Mouse (Mus musculus) skeletal muscle tissue, adult 2 months (tissue): Measurements from ENCODE around the gene Mrpl51.
A peak's percentile ranks its signal among the peaks of the same experiment; 100 is the strongest.

ENCODE experiments used
- DNase-seq: peaks from one replicate; pipeline ENCODE4 v3.0.0-alpha.2; 2012; ENCODE audit warnings: low read depth, low spot score

The Mrpl51 gene

DNA sequence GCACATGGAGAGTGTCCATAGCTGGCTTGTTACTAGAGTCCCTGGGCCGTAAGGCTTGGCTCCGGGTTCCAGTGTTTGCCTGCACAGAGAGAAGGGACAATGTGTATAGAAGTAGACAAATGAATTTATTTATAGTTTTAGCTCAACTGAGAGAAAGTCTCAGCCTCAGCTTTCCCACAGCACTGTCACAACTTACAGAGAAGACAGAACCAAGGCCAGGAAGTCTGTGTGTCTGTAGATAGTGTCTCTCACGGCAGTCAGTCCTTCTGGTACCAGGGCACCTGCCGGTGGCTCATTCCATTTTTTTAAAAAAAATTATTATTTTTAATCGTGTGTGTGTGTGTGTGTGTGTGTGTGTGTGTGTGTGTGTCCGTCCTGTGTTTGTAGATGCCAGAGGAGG is 40.9 kb downstream of the Mrpl51 start:
- DNase-seq: no peak

DNA sequence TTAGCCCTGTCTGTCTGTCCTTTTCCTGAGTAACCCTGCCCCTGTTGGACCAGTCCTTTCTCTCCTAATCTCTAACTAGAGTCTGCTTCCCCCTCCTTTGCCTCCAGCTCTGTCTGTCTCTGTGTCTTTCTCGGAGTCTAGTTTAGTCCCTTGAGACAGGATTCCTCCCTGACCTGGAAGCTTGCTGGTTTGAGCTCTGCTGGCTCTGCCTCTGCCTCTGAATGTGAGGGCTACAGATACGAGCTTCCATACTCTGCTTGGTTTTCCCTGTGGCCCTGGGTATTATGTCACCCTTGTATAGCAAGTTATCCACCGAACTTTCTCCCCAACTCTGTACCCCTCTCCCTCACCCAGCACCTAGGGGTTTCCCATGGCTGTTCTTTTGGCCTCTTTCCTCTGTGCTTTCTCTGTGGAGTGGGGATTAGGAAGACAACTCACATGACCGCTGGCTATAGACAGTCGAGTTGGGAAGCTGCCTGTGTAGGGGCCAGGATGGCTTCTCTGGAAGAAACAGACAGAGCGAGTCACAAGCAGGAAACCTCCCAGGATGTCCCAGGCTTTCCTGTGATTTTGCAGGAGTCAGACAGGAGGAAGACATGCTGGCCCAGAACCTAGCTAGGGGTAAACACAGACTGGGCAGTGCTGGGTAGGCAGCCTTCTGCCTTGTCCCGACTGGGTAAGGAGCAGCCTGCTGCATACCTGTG is 42.4 kb downstream of the Mrpl51 start:
- peak; percentile 46 for DNase-seq

DNA sequence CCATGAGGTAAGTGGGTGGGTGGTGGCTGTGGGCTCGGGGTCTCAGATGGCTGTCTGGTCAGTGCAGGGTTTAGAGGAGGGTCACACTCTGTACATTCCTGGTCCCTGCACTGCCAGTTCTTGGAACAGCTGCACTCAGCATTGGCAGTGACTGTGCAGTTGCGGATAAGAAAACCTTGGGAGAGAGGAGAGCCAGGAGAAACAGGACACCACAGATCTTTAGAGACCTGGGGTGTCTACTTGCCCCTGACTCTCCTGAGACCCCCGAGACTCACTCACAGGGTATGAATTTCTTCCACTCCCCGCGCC is 42.9 kb downstream of the Mrpl51 start:
- DNase-seq: no peak

DNA sequence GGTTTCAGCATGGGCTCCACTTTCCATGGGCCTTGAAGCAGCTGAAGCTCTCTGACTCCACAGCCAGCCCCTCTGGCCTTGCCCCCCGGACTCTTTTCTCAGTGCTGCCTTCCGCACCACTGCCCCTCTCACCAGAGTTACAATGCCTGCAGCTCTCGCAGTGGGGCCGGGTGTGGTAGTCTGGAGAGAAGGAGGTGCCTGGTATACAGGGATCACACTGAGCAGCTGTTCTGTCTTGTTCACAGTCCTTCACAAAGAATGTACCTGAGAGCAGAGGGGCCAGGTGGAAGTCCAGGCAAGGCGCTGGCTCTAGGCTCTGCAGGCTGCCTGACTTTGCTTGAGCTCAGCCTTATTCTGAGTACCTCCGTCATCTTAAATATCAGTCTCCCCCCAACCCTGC is 44.7 kb downstream of the Mrpl51 start:
- DNase-seq: no peak

DNA sequence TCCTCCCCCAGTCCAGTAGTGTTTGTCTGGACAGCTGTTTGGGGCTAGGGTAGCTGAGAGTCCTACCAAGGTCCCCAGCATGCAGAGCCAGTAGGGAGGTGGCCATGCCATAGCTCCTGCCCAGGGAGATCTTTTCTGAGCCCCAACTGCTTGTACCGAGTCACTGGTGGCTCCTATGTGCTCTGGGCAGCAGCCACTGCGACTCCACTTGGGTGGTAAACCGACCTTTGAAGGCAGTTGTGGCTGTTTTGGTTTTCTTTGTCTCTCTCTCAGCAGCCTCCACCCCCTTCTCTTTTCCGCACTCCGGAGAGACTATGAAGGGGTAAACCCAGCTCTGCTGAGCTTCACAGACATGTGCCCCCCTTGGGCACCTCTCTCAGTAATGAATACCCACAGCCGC is 45.2 kb downstream of the Mrpl51 start, which contains the start of gene Cd27:
TSS of gene Cd27 (minus strand) at position 229 of the 400 bp plus-strand sequence.
- DNase-seq: no peak

DNA sequence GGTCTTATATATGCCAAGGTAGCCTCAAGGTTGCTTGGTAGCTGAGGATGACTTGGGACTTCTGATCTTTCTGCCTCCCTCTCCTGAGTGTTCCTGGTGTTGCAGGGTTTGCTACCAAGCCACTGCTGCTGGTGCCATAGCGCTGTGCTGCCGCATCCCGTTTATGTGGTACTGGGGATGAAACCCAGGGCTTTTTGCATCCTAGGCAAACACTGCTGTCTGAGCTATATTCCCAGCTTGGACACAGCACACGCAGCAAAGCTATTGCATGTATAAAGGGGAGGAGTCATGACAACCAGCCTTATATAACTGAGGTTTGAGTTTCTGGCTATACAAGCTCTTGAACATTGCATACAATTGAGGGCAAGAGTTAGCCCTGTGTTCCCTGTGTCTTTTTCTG is 45.8 kb downstream of the Mrpl51 start:
- no peak for DNase-seq

DNA sequence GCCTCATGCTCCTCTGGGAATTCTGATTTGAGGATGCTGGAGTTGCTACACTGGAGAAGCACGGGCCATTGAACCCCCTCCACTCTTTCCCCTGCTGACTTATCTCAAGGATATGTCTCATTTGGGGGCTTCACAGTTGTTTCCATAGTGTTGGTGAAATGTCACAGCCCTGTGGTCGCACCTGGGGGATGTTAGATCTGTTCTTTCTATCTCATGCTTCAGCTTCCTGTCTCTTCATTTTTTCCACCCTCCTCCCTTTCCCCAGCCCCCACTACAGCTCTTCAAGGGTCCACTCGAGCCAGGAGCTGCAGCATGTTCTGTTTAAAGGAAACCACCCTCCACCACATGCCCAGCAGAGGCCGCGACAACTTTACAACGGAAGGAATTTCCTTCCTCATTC is 46.8 kb downstream of the Mrpl51 start:
- no peak for DNase-seq

DNA sequence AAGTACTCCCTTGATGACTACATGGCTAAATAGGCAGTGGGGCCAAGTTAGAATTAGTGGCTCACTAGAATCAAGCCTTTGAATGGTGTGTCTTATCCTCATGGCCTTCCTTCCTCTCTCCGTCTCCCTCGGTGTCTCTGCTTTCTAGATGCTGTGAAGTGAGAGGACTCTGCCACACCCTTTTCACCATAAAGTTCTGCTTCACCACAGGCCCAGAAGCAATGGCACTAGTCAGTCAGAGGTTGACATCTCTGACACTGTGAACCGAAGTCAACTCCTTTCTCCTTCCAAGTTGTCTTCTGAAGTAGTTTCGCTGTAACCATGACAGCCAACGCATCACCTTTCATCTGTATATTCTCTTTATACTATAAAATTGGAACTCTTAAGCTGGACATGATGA is 47.9 kb downstream of the Mrpl51 start:
- DNase-seq: no peak

DNA sequence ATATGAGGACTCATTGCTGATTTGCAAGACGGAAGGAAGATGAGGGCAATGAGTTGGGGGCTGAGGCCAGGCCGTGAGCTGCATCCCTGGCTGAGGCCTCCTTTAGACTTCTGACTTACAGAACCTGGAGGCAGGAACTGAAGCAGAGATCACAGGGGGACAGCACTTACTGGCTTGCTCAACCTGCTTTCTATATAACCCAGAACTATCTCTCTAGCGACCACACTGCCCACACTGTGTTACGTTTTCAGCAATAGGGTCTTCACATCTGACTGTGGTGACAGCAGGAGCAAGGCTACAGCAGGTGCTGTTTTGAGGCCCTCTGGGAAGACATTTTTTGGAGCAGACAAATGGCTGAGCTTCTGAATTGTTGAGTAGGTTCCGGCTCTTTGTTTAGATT is 49.0 kb downstream of the Mrpl51 start:
- no peak for DNase-seq

DNA sequence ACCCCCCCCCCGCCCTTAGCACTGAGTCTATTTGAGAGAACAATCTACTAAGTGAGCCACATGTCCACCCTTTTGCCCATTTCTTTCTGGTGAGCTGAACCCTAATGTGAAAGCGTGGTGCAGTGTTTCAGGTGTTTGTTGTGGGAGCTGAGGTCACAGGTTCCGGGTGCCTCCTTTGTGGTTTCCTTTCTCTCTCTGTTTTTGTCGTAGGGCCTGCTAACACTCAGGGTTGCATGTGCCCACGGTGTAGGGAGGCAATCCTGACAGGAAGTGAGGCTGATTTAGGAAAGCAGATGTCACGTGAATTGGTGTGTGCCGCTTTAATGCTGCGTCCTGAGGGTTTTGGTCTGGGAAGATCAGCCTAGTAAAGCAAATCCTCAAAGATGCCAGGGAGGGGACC is 50.0 kb downstream of the Mrpl51 start:
- no peak for DNase-seq

DNA sequence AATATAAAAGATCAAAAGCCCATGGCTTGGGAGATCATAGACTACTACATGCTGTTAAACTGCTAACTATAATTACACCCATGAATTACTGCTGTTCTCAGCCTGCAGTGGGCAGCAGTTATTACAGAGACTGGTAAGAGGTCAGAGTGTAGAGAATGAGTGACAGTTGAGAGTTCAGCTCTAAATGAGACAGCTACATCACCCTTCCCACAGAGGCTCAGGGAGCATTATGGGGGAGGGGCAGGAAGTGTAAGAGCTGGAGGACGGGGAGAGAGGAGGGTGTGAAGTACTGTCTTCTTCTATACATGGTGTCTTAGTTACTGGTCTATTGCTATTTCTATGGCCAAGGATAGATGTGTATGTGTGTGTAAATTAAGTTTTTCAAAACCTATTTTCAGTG is 53.0 kb downstream of the Mrpl51 start:
- DNase-seq: no peak
